Mouse (Mus musculus) testis, adult 2 months (tissue): ENCODE data around the gene Scaf8.
"Not testable (repeated sequence)": the region's sequence is repeated elsewhere in the genome, so short reads cannot be mapped to it uniquely, and the experiment has no call there.

Experiments used
- CTCF ChIP-seq: fragments of 200-500 bp; IDR thresholded peaks from 2 replicates; pipeline ENCODE4 v1.5.1; 2012; ENCODE audit warnings: low read depth, mild to moderate bottlenecking, inconsistent platforms, low read length, moderate library complexity; ENCODE audit not compliant: control insufficient read depth, insufficient read depth, insufficient replicate concordance
- POLR2A ChIP-seq: fragments of 200-500 bp; IDR thresholded peaks from 2 replicates; pipeline ENCODE4 v1.6.1; 2012; ENCODE audit warnings: low read depth, mild to moderate bottlenecking, inconsistent platforms, low read length, moderate library complexity; ENCODE audit not compliant: control insufficient read depth

- TF ChIP-seq CTCF, POLR2A: not testable (repeated sequence)
Measured at GRCm38 (mm10) chr17:3099273-3099672, 15.5 kb upstream of the Scaf8 start.
